Mouse (Mus musculus): ENCODE data around the gene Aasdh.

The Aasdh gene

DNA sequence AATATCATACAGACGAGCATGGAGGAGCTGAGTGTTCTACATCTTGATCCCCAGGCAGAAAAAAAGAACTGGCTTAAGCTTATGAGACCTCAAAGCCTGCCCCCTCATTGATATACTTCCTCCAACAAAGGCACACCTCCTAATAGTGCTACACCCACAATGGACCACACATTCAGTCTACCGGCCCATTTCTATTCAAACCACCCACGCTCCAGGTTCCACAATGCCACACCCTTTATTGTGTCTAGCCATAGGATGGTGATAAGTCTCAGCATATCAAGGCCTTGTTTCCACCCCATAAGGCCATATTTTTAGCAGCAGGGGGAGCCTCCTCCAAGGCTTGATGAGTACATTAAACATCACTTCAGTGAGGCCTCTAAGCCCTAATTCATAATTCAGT lies 5.5 kb upstream of the Aasdh start:
- no peak for DNase-seq (ENCODE audit: low spot score)

DNA sequence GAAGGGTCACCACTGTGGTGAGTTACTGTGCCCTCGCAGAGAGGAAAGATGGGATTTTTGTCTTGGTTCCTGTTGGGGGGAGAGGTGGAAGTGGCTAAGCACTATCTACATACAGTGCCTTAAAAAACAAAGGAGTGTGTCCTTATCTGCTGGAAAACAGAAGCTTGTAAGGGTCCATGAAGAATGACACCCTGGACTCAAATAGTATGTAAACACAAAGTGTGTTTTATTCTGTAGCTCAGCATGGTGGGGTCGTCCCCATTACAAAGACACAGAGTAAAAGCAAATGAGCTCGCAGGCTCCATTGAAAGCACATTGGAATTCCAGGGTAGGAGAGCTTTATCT lies 813 bp upstream of the Aasdh start:
- no peak for DNase-seq (ENCODE audit: low spot score)

DNA sequence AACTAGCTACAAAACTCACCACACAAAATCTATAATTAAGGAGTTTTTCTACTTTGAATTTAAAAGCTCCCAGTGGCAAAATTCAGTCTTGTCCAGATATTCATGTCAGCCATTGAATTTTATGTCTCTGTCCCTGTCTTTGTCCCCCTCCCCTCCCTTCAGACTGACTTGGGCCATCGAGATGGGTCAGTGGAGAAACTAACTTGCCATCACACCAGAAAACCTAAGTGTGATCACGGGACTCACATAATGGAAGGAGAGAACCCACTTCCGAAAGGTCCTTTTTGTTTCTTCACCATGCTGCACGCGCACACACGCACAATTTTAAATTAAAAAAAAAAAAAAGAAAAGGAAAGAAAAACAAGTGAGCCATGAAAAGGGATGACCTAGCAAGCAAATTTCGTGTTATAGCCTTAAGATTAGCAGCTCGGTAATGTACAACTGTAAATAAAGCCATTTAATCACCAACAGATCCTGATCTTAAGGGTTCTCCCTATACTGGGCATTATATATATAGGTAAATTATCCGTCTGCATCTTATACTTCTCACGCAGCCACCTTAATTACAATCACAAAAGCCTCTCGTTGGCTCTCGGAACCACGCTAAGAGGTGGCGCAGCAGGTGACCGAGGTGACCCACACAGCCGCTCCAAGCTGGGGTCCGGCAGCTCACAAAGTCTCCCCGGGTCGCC lies 455 bp downstream of the Aasdh start:
- no peak for DNase-seq (ENCODE audit: low spot score)

DNA sequence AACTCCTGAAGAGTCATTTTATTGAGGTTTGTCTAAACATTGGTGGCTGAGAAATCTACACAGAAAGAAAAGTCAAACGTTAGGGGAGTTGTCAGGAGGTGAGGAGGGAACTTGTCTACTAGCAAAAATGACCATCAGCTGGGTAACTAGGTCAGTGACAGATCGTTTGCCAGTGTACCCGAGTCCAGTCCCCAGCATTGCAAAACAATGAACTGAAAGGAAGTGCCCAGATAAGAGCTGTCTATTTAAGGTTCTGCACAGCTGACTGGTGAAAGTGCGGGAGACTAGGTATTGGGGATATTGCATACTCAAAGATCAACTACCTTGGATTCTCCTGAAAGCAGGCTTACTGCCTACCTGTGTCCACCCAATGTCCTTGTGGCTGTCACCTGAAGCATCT lies 3.2 kb downstream of the Aasdh start:
- DNase-seq (ENCODE audit: low spot score): no peak

DNA sequence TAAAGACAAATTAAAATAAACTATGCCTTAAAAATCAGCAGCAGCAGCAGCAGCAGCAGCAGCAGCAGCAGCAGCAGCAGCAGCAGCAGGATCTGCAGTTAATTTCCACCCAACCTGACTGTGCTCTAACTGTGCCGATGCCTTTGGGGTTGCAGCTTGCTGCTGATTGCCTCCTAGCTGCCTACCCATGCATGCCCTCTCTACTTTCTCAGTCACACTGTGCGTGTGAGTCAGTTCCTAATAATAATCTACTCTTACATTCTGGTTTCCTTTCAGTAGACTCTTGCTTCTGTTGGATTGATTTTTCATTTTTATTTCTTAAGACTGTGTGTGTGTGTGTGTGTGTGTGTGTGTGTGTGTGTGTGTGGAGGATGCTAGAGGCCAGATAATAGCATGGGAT lies 12.2 kb downstream of the Aasdh start:
- DNase-seq (ENCODE audit: low spot score): no peak

DNA sequence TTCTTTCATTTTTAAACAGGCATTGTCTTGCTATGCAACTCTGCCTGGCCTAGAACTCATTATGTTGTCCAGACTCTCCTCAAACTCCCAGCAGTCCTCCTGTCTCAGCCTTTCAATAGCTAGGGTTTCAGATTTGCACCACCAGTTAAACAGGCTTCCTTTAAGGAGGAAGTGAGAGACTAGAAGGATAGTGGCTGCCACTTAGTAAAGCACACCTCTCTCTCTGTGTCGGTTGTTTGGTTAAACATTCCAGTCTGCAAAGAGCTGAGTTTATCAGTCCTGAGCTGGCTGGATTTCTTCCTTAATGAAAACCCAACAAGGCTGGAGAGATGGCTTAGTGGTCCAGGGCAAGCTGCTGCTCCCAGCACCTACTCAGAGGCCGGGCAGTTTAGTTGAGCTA lies 12.7 kb downstream of the Aasdh start:
- DNase-seq (ENCODE audit: low spot score): no peak

DNA sequence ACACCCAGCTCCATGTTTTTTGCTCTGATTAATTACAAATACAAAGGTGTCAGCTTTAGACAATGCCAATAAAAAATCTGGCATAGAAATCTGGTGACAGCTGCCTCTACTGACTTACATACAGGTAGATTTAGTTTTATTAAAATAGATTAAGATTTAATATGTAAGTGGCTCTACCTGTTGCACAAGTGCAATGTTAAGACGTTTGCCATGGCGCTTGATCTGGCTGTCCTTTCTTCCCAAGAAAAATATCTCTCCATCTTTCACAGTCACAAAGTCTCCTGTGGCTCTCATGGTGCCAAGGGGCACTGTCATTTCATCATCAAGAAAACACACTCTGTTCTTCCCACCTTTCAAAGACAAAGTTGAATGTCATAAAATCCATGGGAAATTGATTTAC lies 18.3 kb downstream of the Aasdh start:
- no peak for DNase-seq (ENCODE audit: low spot score)

DNA sequence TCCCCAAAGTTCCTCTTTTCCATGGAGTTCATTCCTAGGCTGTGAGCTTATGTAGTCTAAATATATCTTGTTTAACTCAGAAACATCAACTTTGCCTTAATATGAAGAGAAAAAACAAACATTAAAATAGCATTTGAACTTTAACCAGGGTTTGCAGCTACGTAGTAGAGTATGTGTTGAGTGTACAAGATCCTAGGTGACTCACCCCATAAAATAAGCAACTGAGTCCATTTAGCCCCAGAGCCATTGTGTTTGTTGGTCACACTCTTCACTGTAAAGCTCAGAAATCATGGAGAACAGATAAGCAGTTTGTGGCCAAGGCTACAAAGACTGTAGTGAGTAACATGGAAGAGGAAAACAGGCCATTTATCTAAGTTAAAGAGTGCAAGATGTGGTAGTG lies 21.2 kb downstream of the Aasdh start:
- DNase-seq (ENCODE audit: low spot score): no peak

DNA sequence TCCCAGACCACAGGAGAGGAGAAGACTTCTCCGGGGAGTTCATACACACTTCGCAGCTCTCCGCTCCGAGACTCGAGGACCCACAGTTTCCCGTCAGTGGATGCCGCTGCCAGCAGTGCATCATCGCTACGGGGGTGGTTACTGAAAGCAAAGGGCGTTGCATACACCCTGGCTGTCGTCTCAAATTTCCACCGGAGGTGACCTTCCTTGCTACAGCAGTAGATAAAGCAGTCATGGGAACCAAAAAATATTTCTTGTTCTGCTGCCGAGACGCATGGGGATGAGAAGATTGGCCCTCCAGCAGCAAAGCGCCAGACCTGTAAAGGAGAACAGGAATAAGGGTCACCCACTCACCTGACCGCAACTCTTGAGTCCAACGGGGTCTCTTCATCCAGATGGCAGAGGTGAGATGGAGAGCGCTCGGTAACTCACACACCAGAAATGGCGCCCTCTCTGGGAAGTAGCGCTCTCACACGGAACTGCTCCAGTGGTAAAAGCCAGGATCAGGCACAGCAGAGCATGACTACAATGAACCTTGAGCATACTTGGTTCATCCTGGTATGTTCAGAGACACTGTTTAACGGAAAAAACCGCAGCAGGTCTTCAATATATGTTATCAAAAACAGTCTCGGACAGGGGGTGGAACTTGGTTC lies 29.1 kb downstream of the Aasdh start:
- DNase-seq (ENCODE audit: low spot score): no peak

DNA sequence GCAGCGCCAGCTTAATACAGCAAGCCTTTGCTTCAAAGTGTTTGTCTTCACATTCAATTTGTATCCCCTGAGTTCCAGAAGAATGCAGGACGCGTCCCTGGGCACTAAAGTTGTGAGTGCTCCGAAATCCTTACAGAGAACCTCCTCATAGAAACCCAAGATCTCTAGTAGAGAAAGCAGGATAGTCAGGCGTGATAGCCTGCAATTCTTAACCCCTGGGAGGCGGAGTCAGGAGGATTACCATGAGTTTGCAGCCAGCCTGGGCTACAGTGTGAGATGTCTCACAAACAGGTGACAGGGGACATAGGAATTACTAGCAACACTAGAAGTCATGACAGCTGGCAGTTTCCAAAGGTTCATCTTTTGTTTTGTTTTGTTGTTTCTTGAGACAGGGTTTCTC lies 35.8 kb downstream of the Aasdh start:
- no peak for DNase-seq (ENCODE audit: low spot score)

DNA sequence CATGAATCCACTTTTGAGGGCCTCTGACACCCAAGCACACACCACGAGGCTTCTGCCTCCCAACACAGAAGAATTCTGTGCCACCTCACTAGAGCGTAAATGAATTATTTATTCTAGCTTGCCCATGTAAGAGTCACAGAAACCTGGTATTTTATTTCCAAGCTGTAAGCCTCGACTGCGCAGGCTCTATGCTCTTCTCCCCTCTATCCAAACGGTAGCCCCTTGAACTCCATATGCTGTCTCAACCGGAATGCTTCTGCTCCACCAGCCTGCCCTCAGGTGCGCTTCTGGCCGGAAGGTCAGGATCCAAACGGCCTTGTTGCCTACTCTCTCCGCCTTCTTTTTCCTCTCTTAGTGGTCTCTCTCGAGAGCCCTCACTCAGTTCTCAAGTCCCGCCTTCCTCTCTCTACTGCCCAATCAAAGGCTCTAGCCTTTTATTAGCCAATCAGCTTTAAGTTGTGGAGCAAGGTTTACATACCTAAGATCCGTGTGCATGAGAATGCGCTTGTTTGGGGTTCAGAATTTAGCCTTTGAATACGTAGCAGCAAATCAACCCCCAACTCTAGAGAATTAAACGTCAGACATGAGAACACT lies 36.5 kb downstream of the Aasdh start:
- no peak for DNase-seq (ENCODE audit: low spot score)

DNA sequence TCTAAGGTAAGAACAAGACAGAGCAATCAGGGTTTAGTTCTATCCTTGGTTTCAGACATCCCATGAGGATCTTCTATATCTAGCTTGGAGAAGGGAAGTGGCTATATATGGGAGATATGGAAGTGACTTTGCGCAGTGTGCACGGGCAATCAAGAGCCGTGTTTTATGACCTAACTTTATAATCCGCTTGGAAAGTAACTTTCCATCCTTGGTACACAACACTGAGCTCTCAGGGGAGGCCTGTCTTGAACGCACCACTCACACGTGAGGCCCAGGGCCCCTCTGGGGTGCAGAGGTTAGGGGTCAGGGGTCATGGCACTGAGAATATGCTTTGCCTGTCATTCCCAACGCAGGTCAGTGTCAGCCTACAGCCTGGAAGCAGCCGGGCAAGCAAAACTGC lies 38.5 kb downstream of the Aasdh start:
- no peak for DNase-seq (ENCODE audit: low spot score)

DNA sequence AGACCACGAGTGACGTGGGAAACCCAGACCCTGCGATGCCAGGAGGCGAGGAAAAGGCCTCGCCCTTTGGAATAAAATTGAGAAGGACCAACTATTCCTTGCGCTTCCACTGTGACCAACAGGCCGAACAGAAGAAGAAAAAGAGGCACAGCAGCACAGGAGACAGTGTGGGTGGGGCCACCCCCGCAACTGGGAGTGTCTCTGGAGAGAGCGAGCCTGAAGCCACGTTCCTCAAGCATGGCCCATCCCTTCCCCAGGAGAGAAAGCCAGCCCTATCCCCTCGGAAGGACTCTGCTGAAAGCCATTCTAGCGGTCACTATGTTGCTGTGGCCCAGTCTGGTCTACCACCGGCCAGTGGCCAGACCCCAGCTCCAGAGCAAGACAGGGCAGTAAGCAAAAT lies 46.9 kb downstream of the Aasdh start:
- no peak for DNase-seq (ENCODE audit: low spot score)

DNA sequence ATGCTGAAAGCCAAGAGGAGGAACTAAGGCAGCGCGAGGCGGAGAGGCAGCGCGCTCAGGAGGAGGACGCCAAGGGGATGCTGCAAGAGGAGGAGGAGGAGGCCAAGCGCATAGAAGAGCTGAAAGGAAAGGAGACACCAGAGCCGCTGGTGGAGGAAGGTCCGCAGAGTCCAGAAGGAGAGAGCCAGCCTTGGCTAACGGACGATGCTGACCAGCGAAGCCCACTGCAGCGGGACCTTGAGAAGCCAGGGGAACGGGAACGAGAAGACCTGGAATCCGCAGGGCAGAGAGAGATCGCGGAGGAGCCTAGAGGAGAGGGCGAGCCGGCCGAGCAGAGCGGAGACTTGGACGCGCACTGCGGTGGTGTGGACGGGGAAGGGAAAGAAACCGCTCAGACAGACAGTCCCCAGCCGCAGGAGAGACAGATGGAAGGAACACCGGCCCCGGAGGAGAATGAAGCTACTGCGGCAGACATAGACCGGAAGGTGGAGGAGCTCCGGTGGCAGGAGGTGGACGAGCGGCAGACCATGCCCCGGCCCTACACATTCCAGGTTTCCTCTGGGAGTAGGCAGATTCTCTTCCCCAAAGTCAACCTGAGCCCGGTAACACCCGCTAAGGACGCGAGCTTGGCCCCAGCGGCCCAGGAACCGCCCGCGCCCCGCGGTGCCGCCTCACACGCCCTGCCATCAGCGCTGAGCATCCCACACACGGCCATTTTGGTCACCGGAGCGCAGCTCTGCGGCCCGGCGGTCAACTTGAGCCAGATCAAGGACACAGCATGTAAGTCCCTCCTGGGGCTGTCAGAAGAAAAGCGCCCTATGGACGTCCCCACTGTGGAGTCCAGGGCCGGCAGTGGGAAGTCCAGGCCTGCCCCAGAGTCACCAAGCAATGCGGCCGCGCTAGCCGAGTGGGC lies 48.0 kb downstream of the Aasdh start:
- peak; percentile 17 for DNase-seq (ENCODE audit: low spot score)

DNA sequence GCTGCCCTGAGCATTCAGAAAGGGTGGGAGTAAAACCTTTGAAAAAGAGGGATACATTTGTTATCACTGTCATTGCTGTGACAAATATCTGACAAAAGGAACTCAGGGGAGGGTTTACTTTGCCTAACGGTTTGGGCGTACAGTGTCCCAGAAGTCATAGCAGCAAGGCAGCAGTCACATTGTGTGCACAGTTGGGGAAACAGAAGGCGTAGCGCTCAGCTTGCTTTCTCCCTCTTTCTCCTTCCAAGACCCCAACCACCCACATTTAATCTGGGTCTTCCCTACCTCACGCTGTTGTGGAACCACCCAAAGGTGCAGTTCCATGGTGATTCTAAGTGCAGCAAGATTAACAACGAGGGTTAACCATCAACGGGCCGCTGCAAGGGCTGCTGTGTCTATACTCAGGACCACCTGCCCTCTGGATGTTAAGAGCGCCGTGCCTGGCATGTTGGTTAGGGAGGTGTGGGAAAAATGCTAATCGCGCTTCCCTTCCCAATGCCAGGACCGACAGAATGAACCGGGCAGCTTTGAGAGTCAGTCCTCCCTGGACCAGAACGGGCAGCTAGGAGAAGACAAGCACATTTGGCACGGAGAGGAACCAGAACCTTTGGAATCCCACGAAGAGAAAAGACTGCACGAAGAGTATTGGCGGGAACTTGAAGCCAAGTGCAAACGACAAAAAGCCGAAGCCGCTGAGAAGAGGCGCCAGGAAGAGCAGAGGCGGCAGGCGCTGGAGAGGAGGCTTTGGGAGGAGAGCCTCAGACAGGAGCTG lies 49.3 kb downstream of the Aasdh start:
- DNase-seq (ENCODE audit: low spot score): no peak

DNA sequence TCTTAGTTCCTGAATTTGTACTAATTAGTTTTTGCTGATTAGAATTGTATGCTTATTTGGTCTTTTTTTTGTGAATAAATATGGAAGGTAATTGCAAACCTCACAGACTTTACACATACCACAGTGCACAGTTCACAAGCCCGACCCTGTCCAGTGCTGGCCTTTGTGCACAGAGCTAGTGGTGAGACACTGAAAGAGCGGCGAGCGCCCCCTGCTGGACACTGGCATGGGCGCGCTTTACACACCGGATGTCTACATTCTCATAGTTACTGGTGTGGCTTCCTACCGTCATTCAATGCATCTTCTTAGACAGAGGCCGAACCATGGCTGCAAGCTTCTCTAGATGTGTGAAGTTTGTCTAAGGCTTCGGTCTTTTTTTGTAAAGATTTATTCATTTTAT lies 51.8 kb downstream of the Aasdh start:
- DNase-seq (ENCODE audit: low spot score): peak; percentile 76

DNA sequence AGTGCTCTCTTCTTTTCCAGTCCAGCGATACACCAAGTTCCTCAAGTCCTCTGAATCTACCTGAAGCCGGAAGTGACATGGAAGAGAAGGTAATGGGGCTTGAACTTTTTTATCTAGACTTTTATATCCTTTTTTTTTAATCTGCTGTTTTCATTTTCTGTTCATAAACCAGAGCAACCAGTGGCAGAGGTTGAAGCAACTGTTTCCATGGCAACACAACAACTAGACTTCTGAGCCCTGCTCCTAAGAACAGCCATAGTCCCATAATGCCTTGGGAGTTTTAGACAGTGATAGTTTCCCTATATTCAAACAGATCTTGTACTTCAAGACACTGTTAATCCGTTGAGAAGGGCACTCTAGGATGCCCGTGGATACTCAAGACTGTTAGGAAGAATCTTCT lies 54.0 kb downstream of the Aasdh start:
- no peak for DNase-seq (ENCODE audit: low spot score)

DNA sequence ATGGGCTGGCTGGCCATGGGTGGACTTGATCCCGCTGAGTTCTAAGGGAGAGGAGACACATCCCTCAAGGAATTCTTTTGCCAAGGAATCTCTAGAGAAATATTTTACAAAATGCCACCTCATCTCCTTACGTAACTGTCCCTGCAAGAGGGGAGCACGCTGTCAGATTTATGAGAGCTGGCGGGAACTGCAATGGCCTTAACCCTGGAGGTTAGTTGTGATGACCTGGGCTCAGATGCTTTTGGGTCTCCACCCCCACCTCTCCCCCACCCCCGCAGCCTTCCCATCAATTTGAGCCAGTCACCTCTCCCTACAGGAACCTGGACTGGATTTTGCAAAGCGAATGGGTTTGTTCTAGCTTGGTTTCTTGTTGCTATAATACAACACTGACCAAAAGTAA lies 58.2 kb downstream of the Aasdh start:
- no peak for DNase-seq (ENCODE audit: low spot score)

DNA sequence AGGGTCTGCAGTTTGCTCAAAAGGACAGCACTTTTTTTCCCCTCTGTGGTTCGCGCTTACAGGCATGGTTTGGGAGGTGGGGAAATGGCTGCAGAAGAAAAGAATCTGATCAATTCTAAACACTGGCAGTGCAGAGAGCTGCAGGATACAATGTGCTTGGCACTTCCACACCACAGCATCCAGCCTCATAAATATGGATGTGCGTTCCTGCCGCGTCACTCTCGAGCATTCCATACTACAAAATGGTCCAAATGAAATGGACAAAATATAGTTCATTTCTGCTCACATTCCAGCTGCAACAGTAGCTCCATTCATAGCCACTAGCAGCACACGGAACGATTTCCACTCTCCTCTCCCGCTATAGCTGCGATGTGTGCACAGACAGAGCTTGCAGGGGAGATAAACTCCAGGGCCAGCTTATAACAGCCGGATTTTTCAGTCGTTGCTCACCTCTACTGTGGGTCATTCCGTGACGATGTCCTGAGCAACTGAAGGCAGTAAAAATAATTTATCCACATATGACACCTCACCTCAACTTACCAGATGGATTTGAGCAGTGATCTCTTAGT lies 60.6 kb downstream of the Aasdh start:
- DNase-seq (ENCODE audit: low spot score): no peak

DNA sequence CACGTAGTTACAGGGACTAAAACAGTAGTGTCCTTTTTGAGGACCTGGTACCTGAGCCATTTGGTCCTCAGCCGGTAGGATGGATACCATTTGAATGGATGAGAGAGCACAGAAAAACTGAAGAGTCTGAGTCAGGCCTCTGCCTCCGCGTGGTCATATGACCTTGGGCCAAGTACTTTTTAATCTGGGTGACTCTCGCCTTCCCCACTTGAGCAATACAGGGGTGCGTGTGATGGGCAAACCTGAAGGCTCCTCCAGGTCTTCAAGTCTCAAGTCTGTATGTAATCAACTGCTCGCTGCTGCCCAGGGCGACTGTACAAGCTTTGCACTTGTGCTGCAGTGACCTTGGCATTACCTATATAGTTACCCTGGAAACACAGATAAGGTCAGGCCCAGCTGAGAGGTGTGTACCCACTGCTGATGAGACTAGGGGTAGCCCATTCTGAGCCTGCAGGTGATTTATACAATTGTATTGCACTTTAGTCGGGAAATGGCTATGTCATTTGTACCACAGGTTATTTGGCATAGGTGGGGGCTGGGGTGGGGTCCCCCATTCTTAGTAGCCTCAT lies 61.4 kb downstream of the Aasdh start:
- no peak for DNase-seq (ENCODE audit: low spot score)

DNA sequence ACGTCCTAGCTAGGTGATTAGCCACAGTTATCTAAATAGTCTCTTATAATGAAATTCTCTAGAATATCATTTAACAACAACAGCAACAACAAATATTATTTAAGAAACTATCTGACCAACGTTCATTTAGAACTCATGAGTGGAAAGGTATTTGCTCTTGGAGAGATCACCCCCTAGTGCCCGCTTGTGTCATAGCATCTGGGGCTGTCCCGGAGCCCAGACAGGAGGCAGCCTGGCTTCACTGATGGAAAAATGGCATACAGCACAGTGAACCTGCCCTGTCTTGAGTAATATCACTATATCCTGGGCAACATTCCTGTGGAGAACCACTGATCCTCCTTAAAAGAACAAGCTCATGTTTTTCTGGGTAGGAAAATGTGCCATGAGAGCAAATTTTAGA lies 61.9 kb downstream of the Aasdh start:
- peak; percentile 56 for DNase-seq (ENCODE audit: low spot score)
